Mouse (Mus musculus) urinary bladder, adult 2 months (tissue): ENCODE data around the gene Gnb3. TPM values are rescaled to one million over a fixed set of nuclear protein-coding genes. Genes with fewer than 3 reads are reported as not detected.
"Not testable (repeated sequence)": the region's sequence is repeated elsewhere in the genome, so short reads cannot be mapped to it uniquely, and the experiment has no call there.

Source experiments
- DNase-seq: peaks from one replicate; pipeline ENCODE4 v3.0.0; 2022; ENCODE audit warnings: low spot score
- polyA plus RNA-seq: library from polyadenylated mRNA; depleted of rRNA; stranded (reverse); fragments of >200 nt; gene quantifications from 2 replicates; pipeline ENCODE4 v1.2.3, GENCODE M21; 2012; rRNA removed

Gene Gnb3
- polyA plus RNA-seq, 1 experiment = 0.32 TPM

GRCm38 (mm10) chr6:124803061-124803460 lies 37.0 kb downstream of the Gnb3 start:
- no peak for DNase-seq

- DNase-seq = not testable (repeated sequence)
These were observed 37.7 kb downstream of the Gnb3 start for GRCm38 (mm10) chr6:124802400-124802799.

GRCm38 (mm10) chr6:124796200-124796599 lies 43.9 kb downstream of the Gnb3 start:
- no peak for DNase-seq

GRCm38 (mm10) chr6:124795781-124796180 lies 44.3 kb downstream of the Gnb3 start:
- no peak for DNase-seq

- no peak for DNase-seq
These were observed 48.2 kb downstream of the Gnb3 start for GRCm38 (mm10) chr6:124791911-124792310.

GRCm38 (mm10) chr6:124790121-124790520 lies 50.0 kb downstream of the Gnb3 start:
- DNase-seq = no peak

GRCm38 (mm10) chr6:124789519-124789918 lies 50.6 kb downstream of the Gnb3 start:
- DNase-seq = no peak

- no peak for DNase-seq
These were observed 52.4 kb downstream of the Gnb3 start for GRCm38 (mm10) chr6:124787722-124788121.

GRCm38 (mm10) chr6:124786756-124787420 lies 53.2 kb downstream of the Gnb3 start:
- DNase-seq = no peak

Other genes starting within 250 kb of the Gnb3 start
- gene C1s2, start 204.2 kb downstream of the Gnb3 start, polyA plus RNA-seq = 0.52 and 0.57 TPM in 2 replicates
- gene Lpcat3, start 177.2 kb downstream of the Gnb3 start, polyA plus RNA-seq = 84.5 and 91.6 TPM in 2 replicates
- gene Emg1, start 128.1 kb downstream of the Gnb3 start, polyA plus RNA-seq = 73.3 and 84.5 TPM in 2 replicates
- 111 and 120 TPM in 2 replicates for gene Phb2, start 127.9 kb downstream of the Gnb3 start, polyA plus RNA-seq
- gene Ptpn6, start 101.6 kb downstream of the Gnb3 start, polyA plus RNA-seq = 17.0 and 18.2 TPM in 2 replicates
- gene Grcc10, start 98.9 kb downstream of the Gnb3 start, polyA plus RNA-seq = 214 and 229 TPM in 2 replicates
- not detected in 2 replicates for gene Gm45234, start 84.3 kb downstream of the Gnb3 start, polyA plus RNA-seq
- 11.3 and 32.9 TPM in 2 replicates for gene Atn1, start 83.8 kb downstream of the Gnb3 start, polyA plus RNA-seq
- gene Eno2, start 70.6 kb downstream of the Gnb3 start, polyA plus RNA-seq = 20.8 and 23.4 TPM in 2 replicates
- 1.2 and 1.4 TPM in 2 replicates for gene Lrrc23, start 60.5 kb downstream of the Gnb3 start, polyA plus RNA-seq
- gene Spsb2, start 31.6 kb downstream of the Gnb3 start, polyA plus RNA-seq = 22.3 and 24.4 TPM in 2 replicates
- 322 and 324 TPM in 2 replicates for gene Tpi1, start 26.0 kb downstream of the Gnb3 start, polyA plus RNA-seq
- gene Usp5, start 10.8 kb downstream of the Gnb3 start, polyA plus RNA-seq = 68.8 and 73.6 TPM in 2 replicates
- gene Cdca3, start 10.7 kb downstream of the Gnb3 start, polyA plus RNA-seq = 5.0 and 5.5 TPM in 2 replicates
- 74.5 and 82.9 TPM in 2 replicates for gene P3h3, start 17.5 kb upstream of the Gnb3 start, polyA plus RNA-seq
- gene Gpr162, start 23.7 kb upstream of the Gnb3 start, polyA plus RNA-seq = 0.94 and 0.99 TPM in 2 replicates
- 1.3 and 2.1 TPM in 2 replicates for gene Cd4, start 47.9 kb upstream of the Gnb3 start, polyA plus RNA-seq
- 1.3 and 1.9 TPM in 2 replicates for gene Lag3, start 71.4 kb upstream of the Gnb3 start, polyA plus RNA-seq
- 807 and 1,011 TPM in 2 replicates for gene Ptms, start 79.8 kb upstream of the Gnb3 start, polyA plus RNA-seq
- 273 and 291 TPM in 2 replicates for gene Mlf2, start 91.1 kb upstream of the Gnb3 start, polyA plus RNA-seq
- gene Cops7a, start 125.3 kb upstream of the Gnb3 start, polyA plus RNA-seq = 162 and 183 TPM in 2 replicates
- gene Pianp, start 156.4 kb upstream of the Gnb3 start, polyA plus RNA-seq = 19.3 and 24.4 TPM in 2 replicates
- 42.8 and 43.1 TPM in 2 replicates for gene Zfp384, start 168.9 kb upstream of the Gnb3 start, polyA plus RNA-seq
- gene Ing4, start 199.5 kb upstream of the Gnb3 start, polyA plus RNA-seq = 88.6 and 113 TPM in 2 replicates
- gene Acrbp, start 209.4 kb upstream of the Gnb3 start, polyA plus RNA-seq = 23.5 and 24.7 TPM in 2 replicates
- gene Lpar5, start 227.6 kb upstream of the Gnb3 start, polyA plus RNA-seq = 2.9 and 4.2 TPM in 2 replicates